Mouse (Mus musculus) kidney, adult 2 months (tissue): ENCODE results near the gene Tcf25. TPM values are rescaled to one million over a fixed set of nuclear protein-coding genes. Genes with fewer than 3 reads are reported as not detected.

Experiments used
- DNase-seq: peaks from one replicate; pipeline ENCODE4 v3.0.0; 2021
- H3K27ac ChIP-seq: fragments of 200-500 bp; 2 replicates; pipeline ENCODE4 v1.5.1; 2012; ENCODE audit warnings: low read depth, low read length, control low read depth, inconsistent platforms; ENCODE audit not compliant: insufficient read depth
- H3K27me3 ChIP-seq: fragments of 200-500 bp; replicated peaks from 2 replicates; pipeline ENCODE4 v1.6.1; 2012; ENCODE audit warnings: mild to moderate bottlenecking, moderate library complexity, low read length, inconsistent platforms; ENCODE audit not compliant: control insufficient read depth, insufficient read depth
- H3K36me3 ChIP-seq: fragments of 200-500 bp; 2 replicates; pipeline ENCODE4 v1.6.1; 2012; ENCODE audit warnings: mild to moderate bottlenecking, moderate library complexity, low read length, inconsistent platforms; ENCODE audit not compliant: control insufficient read depth, insufficient read depth
- H3K4me1 ChIP-seq: fragments of 200-500 bp; 2 replicates; pipeline ENCODE4 v1.6.1; 2011; ENCODE audit warnings: low read length; ENCODE audit not compliant: control insufficient read depth, insufficient read depth
- H3K4me3 ChIP-seq: fragments of 200-500 bp; 2 replicates; pipeline ENCODE4 v1.5.1; 2011; ENCODE audit warnings: mild to moderate bottlenecking, low read depth, low read length, control low read depth; ENCODE audit not compliant: insufficient read depth
- CTCF ChIP-seq: fragments of 200-500 bp; conservative IDR thresholded peaks from 2 replicates; pipeline ENCODE4 v1.5.1; 2011; ENCODE audit warnings: low read depth, mild to moderate bottlenecking, control low read depth, low read length, moderate library complexity, mixed read lengths; ENCODE audit not compliant: insufficient read depth, insufficient read length
- POLR2A ChIP-seq: fragments of 200-500 bp; IDR thresholded peaks from one replicate; pipeline ENCODE4 v1.6.1; 2011; ENCODE audit warnings: low read depth, low read length, control low read depth
- WGBS: fragments of 180-500 bp; shearing (Covaris S2); methylation state at CpG from one replicate; pipeline ENCODE4 v1.1.7; 2018; 5-methylcytosine and 5-hydroxymethylcytosine counted together
- polyA plus RNA-seq: library from polyadenylated mRNA; depleted of rRNA; stranded (reverse); fragments of >200 nt; gene quantifications from 2 replicates; pipeline ENCODE4 v1.2.3, GENCODE M21; 2012

Tcf25 gene
- polyA plus RNA-seq, 1 experiment, result 164 TPM

- TF ChIP-seq CTCF (no peak), POLR2A (no peak)
- H3K27ac ChIP-seq, result no peak overlapping the region
- H3K36me3 ChIP-seq, result no peaks in the 10 kb centered on the region
- no peaks in the 10 kb centered on the region for H3K27me3 ChIP-seq
- H3K4me3 ChIP-seq, result no peak overlapping the region
- H3K4me1 ChIP-seq, result no peaks in the 10 kb centered on the region
- no peak for DNase-seq
- 68% methylated on average over 9 of the region's 9 CpGs for WGBS
Observed at GRCm38 (mm10) chr8:123408586-123409544, 35.3 kb downstream of the Tcf25 start.

- Histone ChIP-seq H3K36me3 (no peaks in the 10 kb centered on the region), H3K27ac (no peak overlapping the region), H3K27me3 (no peaks in the 10 kb centered on the region), H3K4me3 (no peak overlapping the region), H3K4me1 (no peaks in the 10 kb centered on the region)
- DNase-seq, result no peak
- TF ChIP-seq CTCF (no peak), POLR2A (no peak)
- 49% methylated on average over 8 of the region's 8 CpGs for WGBS
Observed at GRCm38 (mm10) chr8:123410049-123410587, 36.6 kb downstream of the Tcf25 start.

- no peaks in the 10 kb centered on the region for H3K27me3 ChIP-seq
- no peak overlapping the region for H3K4me3 ChIP-seq
- H3K4me1 ChIP-seq, result no peaks in the 10 kb centered on the region
- H3K36me3 ChIP-seq, result no peaks in the 10 kb centered on the region
- no peak for DNase-seq
- no peak for TF ChIP-seq CTCF
- no peak for TF ChIP-seq POLR2A
- H3K27ac ChIP-seq, result no peak overlapping the region
- WGBS, result 10% methylated on average over 11 of the region's 11 CpGs
Observed at GRCm38 (mm10) chr8:123410788-123411187, 37.2 kb downstream of the Tcf25 start.

GRCm38 (mm10) chr8:123411246-123411645, 37.7 kb downstream of the Tcf25 start, which contains the start of gene Tubb3:
Gene Tubb3 (plus strand): TSS chr8:123411424.
- H3K27ac ChIP-seq, result no peak within 1 kb of the TSS
- H3K36me3 ChIP-seq, result no peaks in the 10 kb centered on the region
- DNase-seq, result peak; percentile 30
- no peak for TF ChIP-seq POLR2A
- TF ChIP-seq CTCF, result no peak
- no peak within 1 kb of the TSS for H3K4me3 ChIP-seq
- WGBS, result 3% methylated on average over 29 of the region's 29 CpGs
- H3K27me3 ChIP-seq, result no peaks in the 10 kb centered on the region
- no peaks in the 10 kb centered on the region for H3K4me1 ChIP-seq

GRCm38 (mm10) chr8:123411781-123412327, 38.3 kb downstream of the Tcf25 start:
- TF ChIP-seq CTCF (no peak), POLR2A (no peak)
- Histone ChIP-seq H3K4me1 (no peaks in the 10 kb centered on the region), H3K36me3 (no peaks in the 10 kb centered on the region), H3K27ac (no peak overlapping the region), H3K4me3 (no peak overlapping the region), H3K27me3 (no peaks in the 10 kb centered on the region)
- 10% methylated on average over 16 of the region's 16 CpGs for WGBS
- DNase-seq, result no peak

- Histone ChIP-seq H3K36me3 (no peaks in the 10 kb centered on the region), H3K27ac (no peak overlapping the region), H3K27me3 (no peaks in the 10 kb centered on the region), H3K4me1 (no peaks in the 10 kb centered on the region), H3K4me3 (no peak overlapping the region)
- TF ChIP-seq CTCF, result no peak
- TF ChIP-seq POLR2A, result no peak
- 7% methylated on average over 12 of the region's 12 CpGs for WGBS
- DNase-seq, result no peak
Observed at GRCm38 (mm10) chr8:123412560-123413170, 39.1 kb downstream of the Tcf25 start.
